Mouse (Mus musculus): ENCODE results near the gene Dnmbp. TPM values are rescaled to one million over a fixed set of nuclear protein-coding genes. Genes with fewer than 3 reads are reported as not detected.

Gene Dnmbp
- polyA plus RNA-seq, 1 experiment from 2014 or later: 8.9 TPM

- Histone ChIP-seq H3K4me2 (replicated peaks) (no peak overlapping the region), H3K4me3 (replicated peaks; ENCODE audit: low read length) (no peak overlapping the region), H3K36me3 (replicated peaks; ENCODE audit: control insufficient read depth, insufficient read depth) (no peaks in the 10 kb centered on the region), H3K4me1 (replicated peaks; ENCODE audit: control insufficient read depth, insufficient read depth, low read length) (no peaks in the 10 kb centered on the region), H3K9me3 (ENCODE audit: control insufficient read depth, low read length) (no peaks in the 10 kb centered on the region), H3K9ac (no peak overlapping the region), H3K27ac (no peak overlapping the region), H3K27me3 (ENCODE audit: control insufficient read depth, insufficient read depth, low read length) (no peaks in the 10 kb centered on the region)
- 50% methylated on average over 9 of the region's 11 CpGs for WGBS
- no peak for DNase-seq (ENCODE audit: low spot score)
- ATAC-seq (ENCODE audit: low FRiP score): no peak
Observed at GRCm38 (mm10) chr19:43968436-43969026, 28.5 kb upstream of the Dnmbp start.

GRCm38 (mm10) chr19:43966481-43966880 is 26.5 kb upstream of the Dnmbp start:
- no peaks in the 10 kb centered on the region for H3K9me3 ChIP-seq (ENCODE audit: control insufficient read depth, low read length)
- H3K4me1 ChIP-seq (replicated peaks; ENCODE audit: control insufficient read depth, insufficient read depth, low read length): no peaks in the 10 kb centered on the region
- H3K9ac ChIP-seq: no peak overlapping the region
- no peaks in the 10 kb centered on the region for H3K36me3 ChIP-seq (replicated peaks; ENCODE audit: control insufficient read depth, insufficient read depth)
- H3K27me3 ChIP-seq (ENCODE audit: control insufficient read depth, insufficient read depth, low read length): no peaks in the 10 kb centered on the region
- no peak overlapping the region for H3K4me2 ChIP-seq (replicated peaks)
- no peak overlapping the region for H3K4me3 ChIP-seq (replicated peaks; ENCODE audit: low read length)
- 91% methylated on average over 2 of the region's 2 CpGs for WGBS
- ATAC-seq (ENCODE audit: low FRiP score): no peak
- no peak overlapping the region for H3K27ac ChIP-seq
- DNase-seq (ENCODE audit: low spot score): no peak

DNA sequence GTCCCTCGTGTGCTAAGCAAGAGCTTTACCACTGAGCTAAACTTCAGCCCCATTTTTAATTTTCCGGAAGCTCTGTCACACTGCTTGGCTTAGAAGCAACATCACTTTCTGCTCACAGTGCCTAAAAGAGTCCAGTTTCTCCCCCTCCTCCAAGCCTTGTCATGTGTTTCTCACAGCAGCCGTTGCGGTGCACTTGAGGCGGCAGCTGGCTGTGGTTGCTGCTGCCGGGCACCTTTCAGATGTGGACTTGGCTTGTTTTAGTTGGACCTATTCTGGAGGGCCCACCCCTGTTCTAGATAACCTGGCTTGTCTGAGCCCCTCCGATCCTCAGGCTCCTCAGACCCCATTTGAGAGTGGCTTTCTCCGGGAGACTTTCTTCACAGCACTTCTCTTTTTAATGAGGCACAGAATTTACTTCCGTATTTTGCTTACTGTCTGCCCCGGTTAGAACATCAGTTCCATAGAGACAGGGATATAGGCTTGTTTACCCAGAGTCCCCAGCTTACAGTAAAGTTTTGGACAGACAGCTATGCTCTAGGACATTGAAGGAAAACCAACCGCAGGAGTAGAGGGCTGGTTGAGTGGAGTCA is 25.6 kb upstream of the Dnmbp start:
- Histone ChIP-seq H3K4me2 (replicated peaks) (no peak overlapping the region), H3K27me3 (ENCODE audit: control insufficient read depth, insufficient read depth, low read length) (no peaks in the 10 kb centered on the region), H3K4me3 (replicated peaks; ENCODE audit: low read length) (no peak overlapping the region), H3K27ac (no peak overlapping the region), H3K4me1 (replicated peaks; ENCODE audit: control insufficient read depth, insufficient read depth, low read length) (no peaks in the 10 kb centered on the region), H3K9me3 (ENCODE audit: control insufficient read depth, low read length) (no peaks in the 10 kb centered on the region), H3K9ac (no peak overlapping the region), H3K36me3 (replicated peaks; ENCODE audit: control insufficient read depth, insufficient read depth) (no peaks in the 10 kb centered on the region)
- ATAC-seq (ENCODE audit: low FRiP score) (no peak), DNase-seq (ENCODE audit: low spot score) (no peak)
- WGBS: 90% methylated on average over 11 of the region's 11 CpGs

- H3K27me3 ChIP-seq (ENCODE audit: control insufficient read depth, insufficient read depth, low read length): no peaks in the 10 kb centered on the region
- H3K4me3 ChIP-seq (replicated peaks; ENCODE audit: low read length): no peak overlapping the region
- ATAC-seq (ENCODE audit: low FRiP score): no peak
- no peak overlapping the region for H3K4me2 ChIP-seq (replicated peaks)
- 69% methylated on average over 9 of the region's 9 CpGs for WGBS
- H3K9me3 ChIP-seq (ENCODE audit: control insufficient read depth, low read length): no peaks in the 10 kb centered on the region
- no peaks in the 10 kb centered on the region for H3K36me3 ChIP-seq (replicated peaks; ENCODE audit: control insufficient read depth, insufficient read depth)
- no peak overlapping the region for H3K9ac ChIP-seq
- H3K27ac ChIP-seq: no peak overlapping the region
- DNase-seq (ENCODE audit: low spot score): no peak
- no peaks in the 10 kb centered on the region for H3K4me1 ChIP-seq (replicated peaks; ENCODE audit: control insufficient read depth, insufficient read depth, low read length)
Observed at GRCm38 (mm10) chr19:43962795-43963194, 22.8 kb upstream of the Dnmbp start.

DNA sequence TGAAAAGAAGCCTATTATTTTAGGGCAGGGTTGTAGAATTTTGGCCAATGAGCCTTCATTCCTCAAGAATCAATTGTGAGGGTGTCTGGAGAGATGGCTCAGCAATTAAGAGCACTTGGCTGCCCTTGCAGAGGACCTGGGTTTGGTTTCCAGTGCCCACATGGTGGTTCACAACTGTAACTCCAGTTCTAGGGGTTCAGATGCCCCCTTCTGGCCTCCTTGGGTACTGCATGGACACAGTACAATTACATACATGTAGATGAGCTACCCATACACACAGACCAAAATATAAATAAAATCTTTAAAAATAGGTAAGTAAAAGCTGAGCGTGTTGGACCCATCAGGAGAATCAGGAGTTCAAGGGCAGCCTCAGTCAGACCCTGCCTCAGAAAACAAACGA is 21.2 kb upstream of the Dnmbp start:
- no peaks in the 10 kb centered on the region for H3K9me3 ChIP-seq (ENCODE audit: control insufficient read depth, low read length)

DNA sequence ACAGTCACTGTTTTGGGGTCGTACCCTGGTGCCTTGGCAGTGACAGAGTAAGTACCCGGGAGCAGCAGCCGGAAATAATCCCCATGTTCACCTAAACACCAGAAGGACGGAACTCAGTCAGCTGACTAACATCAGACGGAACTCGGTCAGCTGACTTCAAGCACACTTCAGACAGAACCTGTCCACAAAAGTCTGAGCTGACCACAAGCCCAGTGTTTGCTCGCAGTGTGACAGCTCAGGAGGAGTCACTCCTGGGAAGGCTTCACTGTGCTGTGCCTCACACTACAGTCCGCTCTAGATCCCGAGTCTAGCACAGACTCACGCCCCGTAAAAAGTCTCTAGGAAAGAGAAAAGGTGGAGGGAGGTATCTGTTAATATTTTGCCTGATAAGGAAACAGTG is 20.0 kb upstream of the Dnmbp start:
- Histone ChIP-seq H3K4me1 (replicated peaks; ENCODE audit: control insufficient read depth, insufficient read depth, low read length) (no peaks in the 10 kb centered on the region), H3K9me3 (ENCODE audit: control insufficient read depth, low read length) (no peaks in the 10 kb centered on the region), H3K27ac (no peak overlapping the region), H3K4me2 (replicated peaks) (no peak overlapping the region), H3K4me3 (replicated peaks; ENCODE audit: low read length) (no peak overlapping the region), H3K9ac (no peak overlapping the region), H3K36me3 (replicated peaks; ENCODE audit: control insufficient read depth, insufficient read depth) (no peaks in the 10 kb centered on the region), H3K27me3 (ENCODE audit: control insufficient read depth, insufficient read depth, low read length) (no peaks in the 10 kb centered on the region)
- WGBS: 89% methylated on average over 11 of the region's 11 CpGs
- DNase-seq (ENCODE audit: low spot score) (no peak), ATAC-seq (ENCODE audit: low FRiP score) (no peak)

More for the DNA sequence above, 21.2 kb upstream of the Dnmbp start:
- Histone ChIP-seq H3K27ac (no peak overlapping the region), H3K36me3 (replicated peaks; ENCODE audit: control insufficient read depth, insufficient read depth) (no peaks in the 10 kb centered on the region), H3K27me3 (ENCODE audit: control insufficient read depth, insufficient read depth, low read length) (no peaks in the 10 kb centered on the region), H3K4me3 (replicated peaks; ENCODE audit: low read length) (no peak overlapping the region), H3K9ac (no peak overlapping the region), H3K4me1 (replicated peaks; ENCODE audit: control insufficient read depth, insufficient read depth, low read length) (no peaks in the 10 kb centered on the region), H3K4me2 (replicated peaks) (no peak overlapping the region)
- ATAC-seq (ENCODE audit: low FRiP score) (no peak), DNase-seq (ENCODE audit: low spot score) (no peak)
- 84% methylated on average over 2 of the region's 2 CpGs for WGBS

GRCm38 (mm10) chr19:43959162-43959561 is 19.2 kb upstream of the Dnmbp start:
- no peaks in the 10 kb centered on the region for H3K4me1 ChIP-seq (replicated peaks; ENCODE audit: control insufficient read depth, insufficient read depth, low read length)
- H3K9me3 ChIP-seq (ENCODE audit: control insufficient read depth, low read length): no peaks in the 10 kb centered on the region
- H3K36me3 ChIP-seq (replicated peaks; ENCODE audit: control insufficient read depth, insufficient read depth): no peaks in the 10 kb centered on the region
- H3K27me3 ChIP-seq (ENCODE audit: control insufficient read depth, insufficient read depth, low read length): no peaks in the 10 kb centered on the region
- no peak overlapping the region for H3K4me2 ChIP-seq (replicated peaks)
- H3K9ac ChIP-seq: no peak overlapping the region
- no peak overlapping the region for H3K4me3 ChIP-seq (replicated peaks; ENCODE audit: low read length)
- peak; percentile 70 for DNase-seq (ENCODE audit: low spot score)
- H3K27ac ChIP-seq: no peak overlapping the region
- 32% methylated on average over 2 of the region's 2 CpGs for WGBS
- no peak for ATAC-seq (ENCODE audit: low FRiP score)

- WGBS: 92% methylated on average over 4 of the region's 4 CpGs
Observed at GRCm38 (mm10) chr19:43957881-43958280, 17.9 kb upstream of the Dnmbp start.

DNA sequence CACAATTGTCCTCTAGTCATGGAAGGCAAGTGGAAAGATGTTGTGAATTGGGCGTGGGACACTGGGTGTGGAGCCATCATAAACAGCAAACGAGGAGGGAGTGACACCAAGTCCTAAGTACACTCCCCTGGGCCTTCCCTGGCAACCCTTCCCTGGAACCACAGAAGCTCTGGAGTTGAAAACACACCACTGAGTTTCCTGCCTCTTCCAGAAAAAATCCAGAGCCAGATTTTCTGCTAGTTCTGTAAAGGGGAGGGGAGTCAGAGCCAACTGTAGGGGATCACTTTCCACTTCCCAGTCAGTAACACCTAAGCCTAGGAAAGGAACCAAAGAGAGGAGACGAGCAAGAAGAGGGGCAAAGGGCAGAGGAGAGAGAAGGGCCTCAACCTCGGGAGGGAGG is 17.4 kb upstream of the Dnmbp start:
- DNase-seq (ENCODE audit: low spot score) (no peak), ATAC-seq (ENCODE audit: low FRiP score) (no peak)
- H3K27ac ChIP-seq: no peak overlapping the region
- WGBS: 38% methylated on average over 4 of the region's 4 CpGs
- no peak overlapping the region for H3K4me3 ChIP-seq (replicated peaks; ENCODE audit: low read length)
- no peaks in the 10 kb centered on the region for H3K4me1 ChIP-seq (replicated peaks; ENCODE audit: control insufficient read depth, insufficient read depth, low read length)
- no peaks in the 10 kb centered on the region for H3K36me3 ChIP-seq (replicated peaks; ENCODE audit: control insufficient read depth, insufficient read depth)
- H3K4me2 ChIP-seq (replicated peaks): no peak overlapping the region
- no peaks in the 10 kb centered on the region for H3K27me3 ChIP-seq (ENCODE audit: control insufficient read depth, insufficient read depth, low read length)
- no peak overlapping the region for H3K9ac ChIP-seq
- no peaks in the 10 kb centered on the region for H3K9me3 ChIP-seq (ENCODE audit: control insufficient read depth, low read length)

More at GRCm38 (mm10) chr19:43957881-43958280, 17.9 kb upstream of the Dnmbp start:
- no peak overlapping the region for H3K4me2 ChIP-seq (replicated peaks)
- H3K9me3 ChIP-seq (ENCODE audit: control insufficient read depth, low read length): no peaks in the 10 kb centered on the region
- DNase-seq (ENCODE audit: low spot score) (no peak), ATAC-seq (ENCODE audit: low FRiP score) (no peak)
- H3K9ac ChIP-seq: no peak overlapping the region
- H3K27ac ChIP-seq: no peak overlapping the region
- H3K4me1 ChIP-seq (replicated peaks; ENCODE audit: control insufficient read depth, insufficient read depth, low read length): no peaks in the 10 kb centered on the region
- no peaks in the 10 kb centered on the region for H3K27me3 ChIP-seq (ENCODE audit: control insufficient read depth, insufficient read depth, low read length)
- no peaks in the 10 kb centered on the region for H3K36me3 ChIP-seq (replicated peaks; ENCODE audit: control insufficient read depth, insufficient read depth)
- H3K4me3 ChIP-seq (replicated peaks; ENCODE audit: low read length): no peak overlapping the region

- Histone ChIP-seq H3K27me3 (ENCODE audit: control insufficient read depth, insufficient read depth, low read length) (no peaks in the 10 kb centered on the region), H3K9me3 (ENCODE audit: control insufficient read depth, low read length) (no peaks in the 10 kb centered on the region), H3K9ac (no peak overlapping the region), H3K36me3 (replicated peaks; ENCODE audit: control insufficient read depth, insufficient read depth) (no peaks in the 10 kb centered on the region), H3K4me3 (replicated peaks; ENCODE audit: low read length) (no peak overlapping the region), H3K4me1 (replicated peaks; ENCODE audit: control insufficient read depth, insufficient read depth, low read length) (no peaks in the 10 kb centered on the region), H3K4me2 (replicated peaks) (no peak overlapping the region), H3K27ac (no peak overlapping the region)
- WGBS: 67% methylated on average over 5 of the region's 5 CpGs
- ATAC-seq (ENCODE audit: low FRiP score) (no peak), DNase-seq (ENCODE audit: low spot score) (no peak)
Observed at GRCm38 (mm10) chr19:43955266-43955665, 15.3 kb upstream of the Dnmbp start.
